Mouse (Mus musculus): ENCODE data around the gene Exo1. TPM values are rescaled to one million over a fixed set of nuclear protein-coding genes. Genes with fewer than 3 reads are reported as not detected.

The Exo1 gene
- polyA plus RNA-seq, 1 experiment from 2014 or later: 8.9 TPM

- Histone ChIP-seq H3K27me3 (ENCODE audit: control insufficient read depth, insufficient read depth, low read length) (no peaks in the 10 kb centered on the region), H3K4me2 (replicated peaks; ENCODE audit: low read depth) (no peak overlapping the region), H3K36me3 (ENCODE audit: control insufficient read depth, insufficient read depth, low read length) (no peaks in the 10 kb centered on the region), H3K4me3 (ENCODE audit: low read depth, low read length) (no peak overlapping the region), H3K4me1 (replicated peaks; ENCODE audit: control insufficient read depth, insufficient read depth) (0 out of 2 replicates have a peak, but pooled peaks cover 2% of the 10 kb centered on the region), H3K27ac (replicated peaks) (no peak overlapping the region), H3K9ac (ENCODE audit: low read length) (no peak overlapping the region), H3K9me3 (ENCODE audit: control insufficient read depth, low read length) (no peaks in the 10 kb centered on the region)
- 66% methylated on average over 5 of the region's 5 CpGs for WGBS
- no peak for DNase-seq (ENCODE audit: low spot score)
- TF ChIP-seq CTCF (IDR thresholded peaks at IDR 0.05; ENCODE audit: low read depth) (no peak), EP300 (optimal IDR thresholded peaks at IDR 0.05) (no peak)
- no peak for ATAC-seq (ENCODE audit: low FRiP score, low TSS enrichment)
Observed at GRCm38 (mm10) chr1:175913728-175914303, 33.4 kb downstream of the Exo1 start.

GRCm38 (mm10) chr1:175920029-175920428, 39.6 kb downstream of the Exo1 start, which contains the start of gene Gm38100:
Gene Gm38100 (plus strand): TSS chr1:175920329.
- H3K36me3 ChIP-seq (ENCODE audit: control insufficient read depth, insufficient read depth, low read length): no peaks in the 10 kb centered on the region
- H3K4me1 ChIP-seq (replicated peaks; ENCODE audit: control insufficient read depth, insufficient read depth): no peaks in the 10 kb centered on the region
- DNase-seq (ENCODE audit: low spot score) (no peak), ATAC-seq (ENCODE audit: low FRiP score, low TSS enrichment) (no peak)
- no peak within 1 kb of the TSS for H3K9ac ChIP-seq (ENCODE audit: low read length)
- no peaks in the 10 kb centered on the region for H3K9me3 ChIP-seq (ENCODE audit: control insufficient read depth, low read length)
- H3K4me3 ChIP-seq (ENCODE audit: low read depth, low read length): no peak within 1 kb of the TSS
- TF ChIP-seq EP300 (optimal IDR thresholded peaks at IDR 0.05) (no peak), CTCF (IDR thresholded peaks at IDR 0.05; ENCODE audit: low read depth) (no peak)
- WGBS: 81% methylated on average over 9 of the region's 9 CpGs
- H3K4me2 ChIP-seq (replicated peaks; ENCODE audit: low read depth): no peak within 1 kb of the TSS
- H3K27ac ChIP-seq (replicated peaks): no peak within 1 kb of the TSS
- H3K27me3 ChIP-seq (ENCODE audit: control insufficient read depth, insufficient read depth, low read length): no peaks in the 10 kb centered on the region

- no peaks in the 10 kb centered on the region for H3K27me3 ChIP-seq (ENCODE audit: control insufficient read depth, insufficient read depth, low read length)
- no peak overlapping the region for H3K4me3 ChIP-seq (ENCODE audit: low read depth, low read length)
- H3K36me3 ChIP-seq (ENCODE audit: control insufficient read depth, insufficient read depth, low read length): no peaks in the 10 kb centered on the region
- no peaks in the 10 kb centered on the region for H3K4me1 ChIP-seq (replicated peaks; ENCODE audit: control insufficient read depth, insufficient read depth)
- no peak overlapping the region for H3K4me2 ChIP-seq (replicated peaks; ENCODE audit: low read depth)
- TF ChIP-seq CTCF (IDR thresholded peaks at IDR 0.05; ENCODE audit: low read depth): no peak
- TF ChIP-seq EP300 (optimal IDR thresholded peaks at IDR 0.05): no peak
- no peak overlapping the region for H3K9ac ChIP-seq (ENCODE audit: low read length)
- 84% methylated on average over 8 of the region's 8 CpGs for WGBS
- DNase-seq (ENCODE audit: low spot score) (no peak), ATAC-seq (ENCODE audit: low FRiP score, low TSS enrichment) (no peak)
- no peaks in the 10 kb centered on the region for H3K9me3 ChIP-seq (ENCODE audit: control insufficient read depth, low read length)
- H3K27ac ChIP-seq (replicated peaks): no peak overlapping the region
Observed at GRCm38 (mm10) chr1:175921091-175921490, 40.7 kb downstream of the Exo1 start.

- no peak overlapping the region for H3K4me3 ChIP-seq (ENCODE audit: low read depth, low read length)
- TF ChIP-seq CTCF (IDR thresholded peaks at IDR 0.05; ENCODE audit: low read depth) (peak; percentile 89), EP300 (optimal IDR thresholded peaks at IDR 0.05) (no peak)
- no peak overlapping the region for H3K4me2 ChIP-seq (replicated peaks; ENCODE audit: low read depth)
- H3K4me1 ChIP-seq (replicated peaks; ENCODE audit: control insufficient read depth, insufficient read depth): no peaks in the 10 kb centered on the region
- H3K27ac ChIP-seq (replicated peaks): no peak overlapping the region
- WGBS: 46% methylated on average over 7 of the region's 7 CpGs
- H3K9me3 ChIP-seq (ENCODE audit: control insufficient read depth, low read length): no peaks in the 10 kb centered on the region
- H3K36me3 ChIP-seq (ENCODE audit: control insufficient read depth, insufficient read depth, low read length): no peaks in the 10 kb centered on the region
- no peaks in the 10 kb centered on the region for H3K27me3 ChIP-seq (ENCODE audit: control insufficient read depth, insufficient read depth, low read length)
- no peak overlapping the region for H3K9ac ChIP-seq (ENCODE audit: low read length)
- no peak for ATAC-seq (ENCODE audit: low FRiP score, low TSS enrichment)
- DNase-seq (ENCODE audit: low spot score): peak; percentile 77
Observed at GRCm38 (mm10) chr1:175923848-175924787, 43.7 kb downstream of the Exo1 start.

GRCm38 (mm10) chr1:175931391-175931790, 51.0 kb downstream of the Exo1 start:
- Histone ChIP-seq H3K4me1 (replicated peaks; ENCODE audit: control insufficient read depth, insufficient read depth) (no peaks in the 10 kb centered on the region), H3K27ac (replicated peaks) (no peak overlapping the region), H3K27me3 (ENCODE audit: control insufficient read depth, insufficient read depth, low read length) (no peaks in the 10 kb centered on the region), H3K4me3 (ENCODE audit: low read depth, low read length) (no peak overlapping the region), H3K9me3 (ENCODE audit: control insufficient read depth, low read length) (no peaks in the 10 kb centered on the region), H3K9ac (ENCODE audit: low read length) (no peak overlapping the region), H3K4me2 (replicated peaks; ENCODE audit: low read depth) (no peak overlapping the region), H3K36me3 (ENCODE audit: control insufficient read depth, insufficient read depth, low read length) (no peaks in the 10 kb centered on the region)
- DNase-seq (ENCODE audit: low spot score): no peak
- TF ChIP-seq EP300 (optimal IDR thresholded peaks at IDR 0.05) (no peak), CTCF (IDR thresholded peaks at IDR 0.05; ENCODE audit: low read depth) (no peak)
- no peak for ATAC-seq (ENCODE audit: low FRiP score, low TSS enrichment)
- 72% methylated on average over 5 of the region's 5 CpGs for WGBS

All from stomach, postnatal 0 days (tissue).